Mouse (Mus musculus): ENCODE results near the gene Spr. TPM values are rescaled to one million over a fixed set of nuclear protein-coding genes. Genes with fewer than 3 reads are reported as not detected.

Gene Spr
- total and polyA plus RNA-seq, 3 experiments = 102 to 103 TPM; not detected in 1

GRCm38 (mm10) chr6:85137217-85138035 lies at the start of gene Spr (continued):
- TF ChIP-seq USF1 (IDR thresholded peaks at IDR 0.05; ENCODE audit: low read depth, low read length) (no peak), ZNF384 (IDR thresholded peaks at IDR 0.05; ENCODE audit: low read depth, low read length) (peak; percentile 85), POLR2AphosphoS2 (IDR thresholded peaks at IDR 0.05; ENCODE audit: low read length) (peak; percentile 77; the same call in 1 of the 2 replicates), ZKSCAN1 (IDR thresholded peaks at IDR 0.05; ENCODE audit: low read depth, low read length) (no peak), ETS1 (IDR thresholded peaks at IDR 0.05; ENCODE audit: low read depth, low read length) (peak; percentile 42; the same call in 1 of the 2 replicates)

DNA sequence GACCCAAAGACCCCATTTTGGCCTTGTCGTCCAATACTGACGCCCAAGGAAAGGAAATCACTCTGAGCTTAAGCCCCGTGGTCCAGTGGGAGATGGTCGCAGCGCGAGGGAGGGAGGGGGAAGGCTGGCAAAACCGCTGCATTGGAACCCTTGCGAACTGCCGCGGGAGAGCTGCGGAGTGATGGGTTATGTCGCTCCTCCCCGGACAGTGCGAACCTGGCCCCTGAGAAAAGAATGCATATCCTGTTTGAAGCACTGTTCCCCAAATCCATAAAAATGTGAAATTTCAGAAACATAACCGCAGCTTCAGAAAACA lies 49.1 kb upstream of the Spr start:
- Histone ChIP-seq H3K79me2 (ENCODE audit: control insufficient read depth, insufficient read depth, low read length, poor library complexity) (no peaks in the 10 kb centered on the region), H3K27ac (ENCODE audit: control insufficient read depth, low read depth, low read length) (no peak overlapping the region), H3K9me3 (replicated peaks; ENCODE audit: insufficient read depth, low read length) (no peaks in the 10 kb centered on the region), H3K36me3 (ENCODE audit: control insufficient read depth in 1 of 2, insufficient read depth in 2 of 2, low read length in 2 of 2) (no peaks in the 10 kb centered on the region), H3K4me3 (ENCODE audit: control insufficient read depth in 1 of 2, insufficient read depth in 1 of 2, low read depth in 2 of 2, low read length in 2 of 2) (no peak overlapping the region), H3K4me1 (ENCODE audit: control insufficient read depth in 1 of 2, insufficient read depth in 2 of 2, low read length in 2 of 2) (no peaks in the 10 kb centered on the region), H3K9ac (ENCODE audit: control insufficient read depth, low read depth, low read length, poor library complexity, severe bottlenecking) (no peak overlapping the region), H3K27me3 (ENCODE audit: control insufficient read depth in 1 of 2, insufficient read depth in 2 of 2, low read length in 2 of 2) (no peaks in the 10 kb centered on the region; a peak in 1 of 4 replicates)
- TF ChIP-seq JUND (IDR thresholded peaks at IDR 0.05; ENCODE audit: low read depth, low read length) (no peak), MAX (IDR thresholded peaks at IDR 0.05; ENCODE audit: low read length) (no peak), MYB (IDR thresholded peaks at IDR 0.05; ENCODE audit: low read depth, low read length) (no peak), MXI1 (IDR thresholded peaks at IDR 0.05; ENCODE audit: low read depth, low read length) (no peak), MYC (IDR thresholded peaks at IDR 0.05; ENCODE audit: low read depth, low read length) (no peak)
- DNase-seq (ENCODE audit: low read depth, low spot score) = no peak

- Histone ChIP-seq H3K9ac (ENCODE audit: control insufficient read depth, low read depth, low read length, poor library complexity, severe bottlenecking) (no peak overlapping the region), H3K36me3 (ENCODE audit: control insufficient read depth in 1 of 2, insufficient read depth in 2 of 2, low read length in 2 of 2) (no peaks in the 10 kb centered on the region), H3K9me3 (replicated peaks; ENCODE audit: insufficient read depth, low read length) (no peaks in the 10 kb centered on the region), H3K79me2 (ENCODE audit: control insufficient read depth, insufficient read depth, low read length, poor library complexity) (no peaks in the 10 kb centered on the region), H3K27ac (ENCODE audit: control insufficient read depth, low read depth, low read length) (no peak overlapping the region), H3K4me1 (ENCODE audit: control insufficient read depth in 1 of 2, insufficient read depth in 2 of 2, low read length in 2 of 2) (no peaks in the 10 kb centered on the region), H3K27me3 (ENCODE audit: control insufficient read depth in 1 of 2, insufficient read depth in 2 of 2, low read length in 2 of 2) (peaks cover 0 to 1% of the 10 kb centered on the region in 2 experiments; a peak in 3 of 4 replicates), H3K4me3 (ENCODE audit: control insufficient read depth in 1 of 2, insufficient read depth in 1 of 2, low read depth in 2 of 2, low read length in 2 of 2) (no peak overlapping the region)
- TF ChIP-seq GATA1 (IDR thresholded peaks at IDR 0.05; ENCODE audit: low read depth, low read length) = no peak
- no peak for TF ChIP-seq SIN3A (IDR thresholded peaks at IDR 0.05; ENCODE audit: low read length)
- no peak for TF ChIP-seq NRF1 (IDR thresholded peaks at IDR 0.05; ENCODE audit: insufficient read depth, low read depth, low read length, poor library complexity, severe bottlenecking)
- TF ChIP-seq MYB (IDR thresholded peaks at IDR 0.05; ENCODE audit: low read depth, low read length) = no peak
- no peak for TF ChIP-seq POLR2AphosphoS2 (IDR thresholded peaks at IDR 0.05; ENCODE audit: low read length)
- no peak for TF ChIP-seq MAX (IDR thresholded peaks at IDR 0.05; ENCODE audit: low read length)
- no peak for TF ChIP-seq HCFC1 (IDR thresholded peaks at IDR 0.05; ENCODE audit: low read depth, low read length)
- no peak for TF ChIP-seq MAFK (IDR thresholded peaks at IDR 0.05; ENCODE audit: borderline replicate concordance, low read depth, low read length)
- TF ChIP-seq POLR2AphosphoS5 (IDR thresholded peaks at IDR 0.05; ENCODE audit: borderline replicate concordance, low read depth, low read length) = no peak
- TF ChIP-seq POLR2A (IDR thresholded peaks at IDR 0.05; ENCODE audit: control insufficient read depth in 1 of 2, insufficient read depth in 1 of 2, low read depth in 1 of 2, low read length in 2 of 2, poor library complexity in 1 of 2) = no peak
- no peak for TF ChIP-seq TCF12 (IDR thresholded peaks at IDR 0.05; ENCODE audit: low read depth, low read length)
- TF ChIP-seq USF2 (IDR thresholded peaks at IDR 0.05; ENCODE audit: borderline replicate concordance in 1 of 2, insufficient read depth in 1 of 2, low read depth in 1 of 2, low read length in 2 of 2) = no peak
- no peak for TF ChIP-seq ZNF384 (IDR thresholded peaks at IDR 0.05; ENCODE audit: low read depth, low read length)
- TF ChIP-seq SMC3 (IDR thresholded peaks at IDR 0.05; ENCODE audit: low read depth, low read length) = no peak
- TF ChIP-seq TBP (IDR thresholded peaks at IDR 0.05; ENCODE audit: low read depth, low read length) = no peak
- no peak for TF ChIP-seq USF1 (IDR thresholded peaks at IDR 0.05; ENCODE audit: low read depth, low read length)
- TF ChIP-seq ETS1 (IDR thresholded peaks at IDR 0.05; ENCODE audit: low read depth, low read length) = no peak
- DNase-seq (ENCODE audit: low read depth, low spot score) = no peak
Observed at GRCm38 (mm10) chr6:85186033-85186743, 48.6 kb upstream of the Spr start.
